Mouse (Mus musculus) c-Kit-positive CD71-positive TER-119-negative erythroid progenitor cells, embryonic 14.5 days (primary cell): Measurements from ENCODE around the gene Rasip1.
A peak's percentile ranks its signal among the peaks of the same experiment; 100 is the strongest.

Experiments
- DNase-seq: peaks from one replicate; pipeline ENCODE4 v3.0.0-alpha.2; 2013; ENCODE audit warnings: low read depth

Gene Rasip1

GRCm38 (mm10) chr7:45624718-45625117, 2.6 kb upstream of the Rasip1 start:
- no peak for DNase-seq

GRCm38 (mm10) chr7:45625481-45625880, 1.8 kb upstream of the Rasip1 start:
- DNase-seq = no peak

GRCm38 (mm10) chr7:45626571-45627076, 664 bp upstream of the Rasip1 start:
- no peak for DNase-seq

GRCm38 (mm10) chr7:45628364-45629294, 1.3 kb downstream of the Rasip1 start:
- peak; percentile 69 for DNase-seq

- DNase-seq = no peak
Observed at GRCm38 (mm10) chr7:45630064-45630907, 3.0 kb downstream of the Rasip1 start.

GRCm38 (mm10) chr7:45632499-45632898, 5.2 kb downstream of the Rasip1 start:
- DNase-seq = no peak

- no peak for DNase-seq
Observed at GRCm38 (mm10) chr7:45634946-45635681, 7.8 kb downstream of the Rasip1 start.

GRCm38 (mm10) chr7:45635711-45636688, 8.7 kb downstream of the Rasip1 start:
- no peak for DNase-seq

GRCm38 (mm10) chr7:45637710-45638109, 10.4 kb downstream of the Rasip1 start:
- DNase-seq = no peak

GRCm38 (mm10) chr7:45638623-45639401, 11.5 kb downstream of the Rasip1 start:
- no peak for DNase-seq

GRCm38 (mm10) chr7:45639561-45640027, 12.3 kb downstream of the Rasip1 start, which contains the start of gene Mamstr:
Mamstr (plus strand) TSS chr7:45639977.
- no peak for DNase-seq

- DNase-seq = no peak
Observed at GRCm38 (mm10) chr7:45640191-45640957, 13.1 kb downstream of the Rasip1 start.

GRCm38 (mm10) chr7:45641391-45642040, 14.2 kb downstream of the Rasip1 start:
- DNase-seq = no peak

GRCm38 (mm10) chr7:45642083-45642482, 14.8 kb downstream of the Rasip1 start:
- no peak for DNase-seq

- DNase-seq = no peak
Observed at GRCm38 (mm10) chr7:45642503-45643255, 15.4 kb downstream of the Rasip1 start.

- DNase-seq = peak; percentile 81
Observed at GRCm38 (mm10) chr7:45643441-45644178, 16.3 kb downstream of the Rasip1 start.

- DNase-seq = no peak
Observed at GRCm38 (mm10) chr7:45644183-45644582, 16.9 kb downstream of the Rasip1 start.
